Mouse (Mus musculus) heart, postnatal 14 days (tissue): ENCODE results near the gene Mcpt9. TPM values are rescaled to one million over a fixed set of nuclear protein-coding genes. Genes with fewer than 3 reads are reported as not detected.
"Not testable (repeated sequence)": the region's sequence is repeated elsewhere in the genome, so short reads cannot be mapped to it uniquely, and the experiment has no call there.

Experiments used
- DNase-seq, 2 experiments: peaks; one replicate each; pipeline ENCODE4 v3.0.0; 2021 to 2022
- intact Hi-C: fragments of 180-260 bp; cut with DNase I; formaldehyde crosslinking; loops from one replicate; pipeline ENCODE4 v1.15.1; 2025
- long read RNA-seq, 2 experiments: library from polyadenylated mRNA; stranded (forward); transcript quantifications; one replicate each; pipeline ENCODE4 v2.0.0; 2021
- total RNA-seq, 2 experiments: library from RNA; stranded (reverse); gene quantifications; 2 replicates each; pipeline ENCODE4 v1.2.3; 2021

Mcpt9 gene
- total RNA-seq, result not detected
- long read RNA-seq, experiment 1, result 0 reads
- long read RNA-seq, experiment 2, result 0 reads

DNA sequence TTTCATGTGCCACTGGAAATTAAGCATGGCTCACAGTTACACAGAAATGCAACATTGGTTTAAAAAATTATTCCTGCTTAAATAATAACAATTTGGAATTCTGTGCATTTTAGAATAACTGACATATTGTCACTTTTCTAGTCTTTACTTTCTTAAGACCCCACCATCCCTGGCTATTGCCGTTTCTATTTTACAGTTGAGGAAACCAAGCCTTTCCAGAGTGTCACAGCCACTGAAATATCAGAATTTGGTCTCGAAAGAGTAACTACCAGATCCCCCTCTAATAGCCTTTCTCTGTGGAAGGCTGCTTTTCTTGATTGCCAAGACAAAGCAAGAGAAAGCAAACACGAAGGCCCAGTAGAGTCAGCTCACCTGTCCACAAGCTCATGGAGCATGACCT is at the start of gene Mcpt9:
TSS of gene Mcpt9 (minus strand) at position 101 of the 400 bp plus-strand sequence.
- intact Hi-C loops, DNase-seq: not testable (repeated sequence)

- DNase-seq, intact Hi-C loops: not testable (repeated sequence)
These were observed 31.9 kb upstream of the Mcpt9 start, which contains the start of gene Mcpt4 for GRCm38 (mm10) chr14:56062213-56062612. TSS of gene Mcpt4 (minus strand) at chr14:56062313.

DNA sequence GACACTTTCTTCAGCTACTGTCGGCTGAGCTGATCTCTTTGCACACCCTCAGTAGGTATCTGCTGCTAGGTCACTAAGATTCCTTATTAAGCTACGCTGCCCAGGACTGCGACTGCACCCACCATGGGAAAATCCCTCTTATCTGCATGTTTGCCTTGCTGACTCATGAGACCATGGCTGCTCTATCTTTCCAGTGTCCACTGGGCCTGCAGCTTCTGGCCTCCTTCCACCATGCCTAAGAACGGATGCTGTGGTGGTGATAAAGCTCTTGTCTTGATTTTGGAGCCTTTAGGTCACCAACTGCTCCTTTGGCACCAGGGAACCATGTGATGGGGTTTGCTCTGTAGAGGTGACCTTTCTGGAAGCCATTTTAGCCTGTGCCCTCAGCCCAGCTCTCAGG is 27.4 kb upstream of the Mcpt9 start:
- intact Hi-C loops, result no loop called here
- no peak for DNase-seq

GRCm38 (mm10) chr14:56055408-56055807 is 25.1 kb upstream of the Mcpt9 start:
- no peak for DNase-seq
- intact Hi-C loops, result no loop called here

DNA sequence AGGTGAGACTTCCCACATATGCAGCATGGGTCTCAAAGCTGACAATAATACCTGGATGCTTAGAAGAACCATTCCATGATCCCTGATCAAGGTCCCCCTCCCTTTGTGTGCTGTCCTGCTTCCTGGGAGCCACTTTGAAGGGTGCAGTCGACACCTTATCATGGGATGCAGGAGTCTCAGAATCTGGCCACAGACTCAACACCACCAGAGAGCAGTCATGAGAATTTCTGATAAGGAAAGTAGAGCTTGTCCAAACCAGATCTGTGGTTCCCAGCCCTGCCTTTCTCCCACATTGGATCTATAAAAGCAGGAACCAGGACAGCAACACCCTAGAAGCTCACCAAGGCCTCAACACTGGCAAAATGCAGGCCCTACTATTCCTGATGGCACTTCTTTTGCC is 11.5 kb upstream of the Mcpt9 start, which contains the start of gene Mcpt2:
TSS of gene Mcpt2 (plus strand) at position 250 of the 400 bp plus-strand sequence.
- DNase-seq, intact Hi-C loops: not testable (repeated sequence)

- no peak for DNase-seq
- intact Hi-C loops, result no loop called here
These were observed 4.1 kb upstream of the Mcpt9 start for GRCm38 (mm10) chr14:56034433-56034832.

- intact Hi-C loops, DNase-seq: not testable (repeated sequence)
These were observed 9.0 kb downstream of the Mcpt9 start for GRCm38 (mm10) chr14:56021305-56021704.

GRCm38 (mm10) chr14:56019446-56019845 is 10.8 kb downstream of the Mcpt9 start:
- intact Hi-C loops, result no loop called here
- no peak for DNase-seq

- intact Hi-C loops, result not testable (repeated sequence)
These were observed 12.6 kb downstream of the Mcpt9 start, which contains the start of gene Mcpt1 for GRCm38 (mm10) chr14:56017671-56018070. TSS of gene Mcpt1 (plus strand) at chr14:56017971.

DNA sequence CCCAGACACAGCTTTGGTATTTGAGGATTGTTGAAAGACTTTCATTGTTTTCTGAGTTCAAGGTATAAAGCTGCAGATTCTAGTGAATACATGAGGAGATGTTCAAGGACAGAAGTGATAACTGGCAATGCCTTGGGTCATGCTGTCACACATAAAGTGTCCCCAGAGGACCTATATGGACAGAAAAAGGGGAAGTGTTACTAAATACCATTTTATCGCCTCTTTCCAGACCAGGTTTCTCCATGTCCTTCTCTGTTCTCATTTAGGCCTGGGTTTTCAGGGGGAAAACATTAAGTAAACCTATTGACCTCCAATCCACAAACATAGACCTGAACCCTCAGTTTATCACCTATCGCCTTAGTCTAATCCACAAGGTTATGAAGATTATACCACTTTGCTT is 16.4 kb downstream of the Mcpt9 start:
- intact Hi-C loops, result no loop called here
- no peak for DNase-seq

More at GRCm38 (mm10) chr14:56017671-56018070, 12.6 kb downstream of the Mcpt9 start, which contains the start of gene Mcpt1:
- not testable (repeated sequence) for DNase-seq

GRCm38 (mm10) chr14:56013147-56013546 is 17.1 kb downstream of the Mcpt9 start:
- no peak for DNase-seq
- intact Hi-C loops, result no loop called here

GRCm38 (mm10) chr14:55987464-55987863 is 42.8 kb downstream of the Mcpt9 start:
- DNase-seq, intact Hi-C loops: not testable (repeated sequence)

Other genes with a start within 250 kb of the Mcpt9 start
- gene Adcy4, start 246.4 kb downstream of the Mcpt9 start, total RNA-seq, result 10 to 100 TPM; 19.8 to 21.1 TPM
- gene Ripk3, start 241.6 kb downstream of the Mcpt9 start, total RNA-seq, result 1 to 10 TPM; 4.4 to 6.1 TPM
- 1 to 10 TPM; 7.0 to 9.2 TPM for gene Nfatc4, start 207.4 kb downstream of the Mcpt9 start, total RNA-seq
- gene Nynrin, start 176.5 kb downstream of the Mcpt9 start, total RNA-seq, result 10 to 100 TPM; 13.6 to 15.8 TPM
- under 1 TPM; 0.10 TPM for gene Cbln3, start 146.1 kb downstream of the Mcpt9 start, total RNA-seq
- 10 to 100 TPM; 13.4 to 14.3 TPM for gene Khnyn, start 145.5 kb downstream of the Mcpt9 start, total RNA-seq
- gene Sdr39u1, start 130.2 kb downstream of the Mcpt9 start, total RNA-seq, result 10 to 100 TPM; 71.5 to 78.4 TPM
- gene Cma1, start 85.8 kb downstream of the Mcpt9 start, total RNA-seq, result 1 to 10 TPM; 4.4 to 5.1 TPM
- not detected for gene Cma2, start 79.5 kb downstream of the Mcpt9 start, total RNA-seq
- not detected for gene Mcpt1, start 12.5 kb downstream of the Mcpt9 start, total RNA-seq
- not detected for gene Mcpt2, start 11.5 kb upstream of the Mcpt9 start, total RNA-seq
- gene Mcpt4, start 31.8 kb upstream of the Mcpt9 start, total RNA-seq, result 1 to 10 TPM; 2.8 to 3.2 TPM
- gene Mcpt8, start 54.8 kb upstream of the Mcpt9 start, total RNA-seq, result not detected
- not detected for gene Ctsg, start 72.1 kb upstream of the Mcpt9 start, total RNA-seq
- gene Gzme, start 90.1 kb upstream of the Mcpt9 start, total RNA-seq, result not detected
- gene Gzmd, start 102.1 kb upstream of the Mcpt9 start, total RNA-seq, result not detected
- gene Gzmg, start 129.1 kb upstream of the Mcpt9 start, total RNA-seq, result not detected
- not detected for gene Gzmn, start 144.1 kb upstream of the Mcpt9 start, total RNA-seq
- gene Gzmf, start 180.9 kb upstream of the Mcpt9 start, total RNA-seq, result not detected
- not detected for gene Gzmc, start 204.2 kb upstream of the Mcpt9 start, total RNA-seq
- not detected for gene Gzmb, start 231.8 kb upstream of the Mcpt9 start, total RNA-seq